Mouse (Mus musculus): ENCODE measurements at regions not wholly inside any gene's neighbourhood (a gene's known extent, or its start where the extent isn't known, plus 50 kb on each side); places are given as distances from the start of the nearest gene placed in this dataset.

DNA sequence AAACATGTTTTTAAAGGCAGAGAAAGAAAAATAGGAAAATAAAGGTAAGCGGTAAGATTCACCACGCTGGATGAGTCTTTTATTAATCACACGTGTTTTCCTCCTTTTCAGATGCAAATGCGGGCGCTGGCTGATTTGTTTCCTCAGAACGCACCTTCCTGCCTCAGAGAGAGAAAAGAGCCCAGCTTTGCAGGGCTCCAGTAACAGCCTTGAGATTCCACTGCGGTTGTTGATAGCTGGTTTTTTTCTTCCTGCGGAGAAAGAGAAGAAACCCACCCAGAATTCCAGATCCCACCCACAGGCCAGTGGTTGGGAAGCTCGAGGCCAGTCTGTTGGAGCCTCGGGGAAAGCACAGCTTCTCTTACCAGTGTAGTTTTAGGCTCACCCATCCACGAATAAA lies 68.6 kb upstream of the Spaca7 start:
- TF ChIP-seq POLR2A (IDR thresholded peaks at IDR 0.05; ENCODE audit: low read depth, low read length) (no peak), CTCF (conservative IDR thresholded peaks at IDR 0.05; ENCODE audit: insufficient read depth, insufficient read length, low read depth, low read length) (no peak)
